Mouse (Mus musculus): ENCODE results near the gene Adck2.

GRCm38 (mm10) chr6:39570426-39570825 lies 3.2 kb upstream of the Adck2 start:
- TF ChIP-seq CTCF (conservative IDR thresholded peaks at IDR 0.05; ENCODE audit: low read length): no peak
- TF ChIP-seq NANOG (IDR thresholded peaks at IDR 0.05; ENCODE audit: borderline replicate concordance, low read length): no peak
